Mouse (Mus musculus) ES-E14 (cell line): Measurements from ENCODE around the gene Slc1a3. TPM values are rescaled to one million over a fixed set of nuclear protein-coding genes. Genes with fewer than 3 reads are reported as not detected.

Source experiments
- DNase-seq: peaks from one replicate; pipeline ENCODE4 v3.0.0-alpha.2; 2013; ENCODE audit warnings: low read depth, low spot score
- H3K27ac ChIP-seq: 2 replicates; pipeline ENCODE4 v1.5.1; 2012; ENCODE audit warnings: low read depth, mild to moderate bottlenecking, low read length, moderate library complexity, mixed read lengths; ENCODE audit not compliant: poor library complexity, insufficient read depth, severe bottlenecking
- H3K36me3 ChIP-seq: 2 replicates; pipeline ENCODE4 v1.6.1; 2012; ENCODE audit warnings: mild to moderate bottlenecking, low read length, moderate library complexity, mixed read lengths; ENCODE audit not compliant: control insufficient read depth, poor library complexity, insufficient read depth, severe bottlenecking
- H3K4me1 ChIP-seq, 2 experiments: fragments of 150-350 bp in 1 of 2; sonication (generic) in 1 of 2; 2 replicates each; pipeline ENCODE4 v1.6.1; 2012; ENCODE audit warnings: low read length in 2 of 2, mild to moderate bottlenecking in 1 of 2, mixed read lengths in 1 of 2; ENCODE audit not compliant: control insufficient read depth in 2 of 2, insufficient read depth in 2 of 2, poor library complexity in 1 of 2
- H3K4me3 ChIP-seq, 2 experiments: fragments of 150-350 bp in 1 of 2; sonication (generic) in 1 of 2; 2 replicates each; pipeline ENCODE4 v1.5.1; 2012; ENCODE audit warnings: low read length in 2 of 2, low read depth in 1 of 2, mild to moderate bottlenecking in 1 of 2, mixed read lengths in 1 of 2; ENCODE audit not compliant: insufficient read depth in 1 of 2, poor library complexity in 1 of 2, severe bottlenecking in 1 of 2
- H3K9ac ChIP-seq: 2 replicates; pipeline ENCODE4 v1.6.1; 2012; ENCODE audit warnings: low read depth, mild to moderate bottlenecking, low read length, mixed read lengths; ENCODE audit not compliant: poor library complexity, insufficient read depth, severe bottlenecking
- H3K9me3 ChIP-seq: fragments of 150-350 bp; sonication (generic); 2 replicates; pipeline ENCODE4 v1.6.1; 2012; ENCODE audit warnings: low read depth, mild to moderate bottlenecking, low read length; ENCODE audit not compliant: control insufficient read depth, insufficient read depth
- CHD2 ChIP-seq: IDR thresholded peaks from 2 replicates; pipeline ENCODE4 v1.6.1; 2014; ENCODE audit warnings: mild to moderate bottlenecking, low read depth, low read length, inconsistent platforms
- HCFC1 ChIP-seq: IDR thresholded peaks from 2 replicates; pipeline ENCODE4 v1.6.1; 2012; ENCODE audit warnings: low read length, inconsistent platforms, borderline replicate concordance; ENCODE audit not compliant: insufficient read depth
- MAFK ChIP-seq: IDR thresholded peaks from 2 replicates; pipeline ENCODE4 v1.6.1; 2014; ENCODE audit warnings: mild to moderate bottlenecking, low read depth, low read length, inconsistent platforms; ENCODE audit not compliant: insufficient read depth
- ZC3H11A ChIP-seq: IDR thresholded peaks from 2 replicates; pipeline ENCODE4 v1.6.1; 2012; ENCODE audit warnings: low read depth, mild to moderate bottlenecking, inconsistent platforms, low read length, borderline replicate concordance
- ZNF384 ChIP-seq: IDR thresholded peaks from 2 replicates; pipeline ENCODE4 v1.6.1; 2012; ENCODE audit warnings: low read depth, low read length, inconsistent platforms
- in situ Hi-C, 2 experiments: fragments of 600-800 bp; cut with MboI; formaldehyde crosslinking; loops; one replicate each; pipeline ENCODE4 v1.15.1; 2025; ENCODE audit warnings: low sequenced_read_pairs in 2 of 2, inconsistent platforms in 1 of 2; ENCODE audit not compliant: unreplicated experiment in 2 of 2
- total RNA-seq: library from RNA; depleted of rRNA; stranded (reverse); fragments of 300-350 nt; gene quantifications from 2 replicates; pipeline ENCODE4 v1.2.3, GENCODE M21; 2012

The Slc1a3 gene
- total RNA-seq, 1 experiment, result 17.8 TPM

DNA sequence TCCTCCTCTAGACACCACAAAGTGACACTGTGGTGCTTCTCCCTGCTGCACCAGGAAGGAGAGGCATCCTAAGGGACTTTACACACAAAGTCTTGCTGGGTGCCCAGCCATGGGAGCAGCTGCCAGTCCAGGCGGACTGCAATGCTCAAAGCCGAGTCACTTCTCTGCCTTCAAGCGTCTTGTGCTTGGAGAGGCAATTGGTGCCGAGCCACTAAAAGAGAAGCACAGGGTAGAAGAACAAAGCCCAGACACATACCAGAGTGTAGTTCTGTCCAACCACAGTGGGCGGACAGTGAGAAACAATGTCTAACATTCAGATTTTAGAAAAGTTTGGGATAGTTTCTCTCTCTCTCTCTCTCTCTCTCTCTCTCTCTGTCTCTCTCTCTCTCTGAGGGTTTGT, 38.0 kb downstream of the Slc1a3 start:
- peaks cover 2% of the 10 kb centered on the region; the same call in 1 of the 2 replicates for H3K36me3 ChIP-seq

GRCm38 (mm10) chr15:8667849-8668522, 42.6 kb downstream of the Slc1a3 start:
- H3K9ac ChIP-seq, result no peak overlapping the region
- peak overlapping the region in 1 of 2 experiments; percentile 2; a peak in 1 of 4 replicates for H3K4me3 ChIP-seq
- peaks cover 1 to 2% of the 10 kb centered on the region in 2 experiments; a peak in 3 of 4 replicates for H3K4me1 ChIP-seq
- no peak overlapping the region for H3K27ac ChIP-seq
- no peaks in the 10 kb centered on the region for H3K9me3 ChIP-seq
- H3K36me3 ChIP-seq, result peaks cover 2% of the 10 kb centered on the region; the same call in 1 of the 2 replicates
- in situ Hi-C loops, result no loop called here
- TF ChIP-seq ZNF384 (no peak), MAFK (no peak), HCFC1 (no peak), ZC3H11A (no peak), CHD2 (no peak)
- no peak for DNase-seq

More for the DNA sequence above, 38.0 kb downstream of the Slc1a3 start:
- Histone ChIP-seq H3K4me1 (no peaks in the 10 kb centered on the region; a peak in 1 of 4 replicates), H3K27ac (no peak overlapping the region), H3K9me3 (no peaks in the 10 kb centered on the region), H3K4me3 (no peak overlapping the region), H3K9ac (no peak overlapping the region)
- TF ChIP-seq CHD2 (no peak), MAFK (no peak), HCFC1 (no peak), ZNF384 (no peak), ZC3H11A (no peak)
- DNase-seq, result no peak
- in situ Hi-C loops, result no loop called here

GRCm38 (mm10) chr15:8665675-8666350, 44.8 kb downstream of the Slc1a3 start:
- Histone ChIP-seq H3K4me1 (peaks cover 2% of the 10 kb centered on the region in 2 experiments; a peak in 3 of 4 replicates), H3K4me3 (no peak overlapping the region), H3K9ac (no peak overlapping the region), H3K36me3 (no peaks in the 10 kb centered on the region; the same call in 1 of the 2 replicates), H3K27ac (no peak overlapping the region), H3K9me3 (no peaks in the 10 kb centered on the region)
- no peak for TF ChIP-seq ZNF384
- no peak for TF ChIP-seq MAFK
- TF ChIP-seq CHD2, result no peak
- in situ Hi-C loops, result no loop called here
- no peak for DNase-seq

GRCm38 (mm10) chr15:8663348-8664099, 47.0 kb downstream of the Slc1a3 start:
- no peaks in the 10 kb centered on the region; the same call in 1 of the 2 replicates for H3K36me3 ChIP-seq
- in situ Hi-C loops, result no loop called here
- H3K9ac ChIP-seq, result no peak overlapping the region
- H3K9me3 ChIP-seq, result no peaks in the 10 kb centered on the region
- TF ChIP-seq CHD2, result no peak
- no peak for TF ChIP-seq MAFK
- no peak for TF ChIP-seq ZC3H11A
- TF ChIP-seq ZNF384, result no peak
- no peak for TF ChIP-seq HCFC1
- H3K27ac ChIP-seq, result no peak overlapping the region
- no peak for DNase-seq
- H3K4me3 ChIP-seq, result no peak overlapping the region
- H3K4me1 ChIP-seq, result peaks cover 2% of the 10 kb centered on the region in 2 experiments; a peak in 3 of 4 replicates
